Mouse (Mus musculus) midbrain, embryonic 15.5 days (tissue): ENCODE measurements at regions not wholly inside any gene's neighbourhood (a gene's known extent, or its start where the extent isn't known, plus 50 kb on each side); places are given as distances from the start of the nearest gene placed in this dataset.

Experiments
- ATAC-seq: fragments of 200-750 bp; cut with Nextera tagmentation; replicated peaks from 2 replicates; pipeline ENCODE4 v1.8.0; 2017; ENCODE audit warnings: moderate TSS enrichment
- H3K27ac ChIP-seq: fragments of 300-500 bp; sonication (generic); 2 replicates; pipeline ENCODE4 v1.5.1; 2015; ENCODE audit warnings: mild to moderate bottlenecking, inconsistent platforms
- H3K27me3 ChIP-seq: fragments of 300-500 bp; sonication (generic); replicated peaks from 2 replicates; pipeline ENCODE4 v1.6.1; 2015; ENCODE audit warnings: inconsistent platforms
- H3K36me3 ChIP-seq: fragments of 300-500 bp; sonication (generic); replicated peaks from 2 replicates; pipeline ENCODE4 v1.6.1; 2015; ENCODE audit warnings: inconsistent platforms
- H3K4me1 ChIP-seq: fragments of 300-500 bp; sonication (generic); 2 replicates; pipeline ENCODE4 v1.6.1; 2015; ENCODE audit warnings: inconsistent platforms
- H3K4me2 ChIP-seq: fragments of 300-500 bp; sonication (generic); 2 replicates; pipeline ENCODE4 v1.6.1; 2015; ENCODE audit warnings: inconsistent platforms, mild to moderate bottlenecking, moderate library complexity
- H3K4me3 ChIP-seq: fragments of 300-500 bp; sonication (generic); 2 replicates; pipeline ENCODE4 v1.5.1; 2015; ENCODE audit warnings: mild to moderate bottlenecking, inconsistent platforms
- H3K9ac ChIP-seq: fragments of 300-500 bp; sonication (generic); 2 replicates; pipeline ENCODE4 v1.6.1; 2015; ENCODE audit warnings: mild to moderate bottlenecking, inconsistent platforms
- H3K9me3 ChIP-seq: fragments of 300-500 bp; sonication (generic); 2 replicates; pipeline ENCODE4 v1.6.1; 2016; ENCODE audit warnings: inconsistent platforms
- WGBS: fragments of 180-500 bp; shearing (Covaris S2); methylation state at CpG from one replicate; pipeline ENCODE4 v1.1.7; 2015; ENCODE audit warnings: mixed read lengths; 5-methylcytosine and 5-hydroxymethylcytosine counted together

GRCm38 (mm10) chr3:157695128-157696075 is 128.7 kb downstream of the Ptger3 start:
- no peaks in the 10 kb centered on the region for H3K36me3 ChIP-seq
- WGBS, result 82% methylated on average over 19 of the region's 19 CpGs
- no peaks in the 10 kb centered on the region for H3K27me3 ChIP-seq
- no peaks in the 10 kb centered on the region for H3K9me3 ChIP-seq
- no peak overlapping the region for H3K4me3 ChIP-seq
- H3K27ac ChIP-seq, result no peak overlapping the region
- H3K4me1 ChIP-seq, result no peaks in the 10 kb centered on the region
- peak; percentile 63; the same call in 1 of the 2 replicates for ATAC-seq
- H3K4me2 ChIP-seq, result no peak overlapping the region
- H3K9ac ChIP-seq, result no peak overlapping the region
